Mouse (Mus musculus) brain, adult 2 months (tissue): ENCODE results near the gene Npm3.
A peak's percentile ranks its signal among the peaks of the same experiment; 100 is the strongest.

ENCODE experiments used
- DNase-seq: peaks from one replicate; pipeline ENCODE4 v3.0.0; 2011; ENCODE audit warnings: low read depth, low spot score

Npm3 gene

GRCm38 (mm10) chr19:45734191-45734590 is 15.2 kb downstream of the Npm3 start:
- DNase-seq, result no peak

DNA sequence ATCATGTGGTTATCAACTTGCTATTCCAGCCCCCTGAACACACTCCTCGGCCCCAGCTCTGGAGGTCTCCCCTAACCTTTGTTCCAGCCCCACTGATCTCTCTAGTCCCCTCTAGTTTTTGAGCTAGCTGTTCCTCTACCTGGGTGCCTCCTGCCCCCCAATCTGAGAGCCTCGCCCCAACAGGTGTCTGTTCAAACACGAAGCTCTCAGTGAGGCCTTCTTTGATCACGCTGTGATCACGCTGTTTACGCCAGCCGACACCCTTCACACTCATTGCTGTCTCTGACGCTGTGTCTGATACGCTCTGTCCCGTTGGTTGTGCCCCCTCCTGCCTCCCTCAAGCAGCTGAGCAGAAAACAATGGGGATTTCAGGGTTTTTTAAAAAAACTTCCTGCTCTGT is 15.8 kb downstream of the Npm3 start:
- DNase-seq, result no peak

GRCm38 (mm10) chr19:45731658-45732057 is 17.7 kb downstream of the Npm3 start:
- no peak for DNase-seq

- no peak for DNase-seq
Observed at GRCm38 (mm10) chr19:45730042-45730441, 19.3 kb downstream of the Npm3 start.

- no peak for DNase-seq
Observed at GRCm38 (mm10) chr19:45727231-45727630, 22.2 kb downstream of the Npm3 start.

GRCm38 (mm10) chr19:45725677-45726277 is 23.6 kb downstream of the Npm3 start:
- no peak for DNase-seq

DNA sequence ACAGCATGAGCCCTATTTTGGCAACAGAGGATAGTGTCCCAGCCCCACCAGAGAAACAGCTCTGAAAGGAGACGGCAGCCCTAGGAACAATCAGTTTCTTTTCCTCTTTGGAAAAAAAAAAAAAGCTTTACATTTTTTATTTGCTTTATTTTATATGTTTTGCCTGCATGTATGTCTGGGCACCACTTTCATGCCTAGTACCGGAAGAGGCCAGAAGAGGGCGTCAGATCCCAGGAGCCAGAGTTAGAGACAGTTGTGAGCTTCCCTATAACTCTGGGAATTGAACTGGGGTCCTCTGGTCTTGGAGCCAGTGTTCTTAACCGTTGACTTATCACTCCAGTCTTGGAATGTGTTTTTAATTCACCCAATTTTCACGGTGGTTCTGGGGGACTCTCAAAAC is 27.2 kb downstream of the Npm3 start:
- DNase-seq, result no peak

GRCm38 (mm10) chr19:45718286-45718685 is 31.1 kb downstream of the Npm3 start:
- peak; percentile 41 for DNase-seq

DNA sequence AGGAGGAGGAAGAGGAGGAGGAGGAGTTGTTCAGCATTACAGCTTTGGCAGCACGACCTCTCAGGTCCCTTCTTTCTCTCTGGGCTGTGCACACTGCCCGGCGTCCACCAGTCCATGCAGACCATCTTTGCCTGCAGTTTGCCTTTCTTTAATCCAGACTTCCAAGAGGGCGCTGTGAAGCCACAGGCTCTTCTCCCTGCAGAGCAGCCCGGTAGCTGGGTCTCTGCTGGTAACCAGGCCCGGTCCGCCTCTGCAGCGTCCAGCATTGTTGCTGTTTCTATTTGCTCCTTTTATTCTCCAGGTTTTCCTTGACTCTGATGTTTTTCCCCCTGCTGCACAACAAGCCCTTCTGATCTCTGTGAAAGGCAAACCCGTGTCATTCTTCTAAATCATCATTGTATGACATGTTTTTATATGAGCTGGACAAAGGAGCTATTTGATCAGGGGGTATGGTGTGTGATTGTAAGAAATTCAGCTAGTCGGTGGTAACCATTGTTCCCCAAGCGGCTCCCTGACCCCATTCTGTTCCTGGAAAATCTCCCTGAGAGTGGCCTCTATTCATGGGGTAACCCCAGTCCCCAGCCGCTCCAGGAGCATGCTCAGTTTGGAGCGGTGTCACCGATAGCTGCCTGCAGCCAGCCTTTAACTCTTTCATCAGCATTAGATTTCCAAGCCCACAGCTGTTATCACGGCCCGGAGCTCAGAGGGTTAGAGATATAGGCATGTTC is 31.7 kb downstream of the Npm3 start:
- peak; percentile 86 for DNase-seq

DNA sequence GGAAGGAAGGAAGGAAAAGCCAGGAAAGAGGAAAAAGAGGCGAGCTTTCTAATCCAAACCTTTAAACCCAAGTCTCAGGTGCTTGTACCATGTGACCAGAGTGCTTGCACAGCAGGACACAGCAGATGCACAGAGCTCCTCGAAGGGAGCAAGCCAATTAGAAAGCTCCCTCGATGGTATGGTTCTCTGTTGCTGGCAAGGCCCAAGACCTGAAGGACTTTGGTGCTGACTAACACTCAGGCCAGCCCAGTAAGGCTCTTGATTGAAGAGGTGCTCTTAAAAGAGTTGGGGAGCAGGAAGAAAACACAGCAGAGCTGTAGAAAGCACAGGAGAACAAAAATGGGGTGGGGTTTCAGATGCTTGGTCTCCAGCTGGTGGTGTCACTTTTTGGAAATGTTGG is 40.7 kb downstream of the Npm3 start:
- DNase-seq, result no peak
